Mouse (Mus musculus): Measurements from ENCODE around the gene Rag2. TPM values are rescaled to one million over a fixed set of nuclear protein-coding genes. Genes with fewer than 3 reads are reported as not detected.

Rag2 gene
- total RNA-seq, 2 experiments from 2014 or later: not detected

Other genes with a start within 250 kb of the Rag2 start
- gene Rag1, start 24.8 kb downstream of the Rag2 start, total RNA-seq (2021): under 1 TPM; 0.10 to 0.12 TPM
- gene B230118H07Rik, start 24.8 kb downstream of the Rag2 start, total RNA-seq (2021): 10 to 100 TPM; 32.8 to 35.2 TPM
- gene Traf6, start 53.7 kb downstream of the Rag2 start, total RNA-seq (2021): 10 to 100 TPM; 14.9 to 15.4 TPM